Mouse (Mus musculus) ES-Bruce4 (cell line): ENCODE measurements around the gene Gm28079. TPM values are rescaled to one million over a fixed set of nuclear protein-coding genes. Genes with fewer than 3 reads are reported as not detected.
"Not testable (repeated sequence)": the region's sequence is repeated elsewhere in the genome, so short reads cannot be mapped to it uniquely, and the experiment has no call there.

ENCODE experiments used
- H3K27ac ChIP-seq: 2 replicates; pipeline ENCODE4 v1.5.1; 2012; ENCODE audit warnings: low read length, inconsistent platforms; ENCODE audit not compliant: insufficient read depth
- H3K27me3 ChIP-seq: 2 replicates; pipeline ENCODE4 v1.6.1; 2012; ENCODE audit warnings: mild to moderate bottlenecking, low read length, inconsistent platforms; ENCODE audit not compliant: control insufficient read depth, poor library complexity, insufficient read depth, severe bottlenecking
- H3K36me3 ChIP-seq: 2 replicates; pipeline ENCODE4 v1.6.1; 2012; ENCODE audit warnings: inconsistent platforms, mild to moderate bottlenecking, low read length, moderate library complexity; ENCODE audit not compliant: control insufficient read depth, poor library complexity, insufficient read depth, severe bottlenecking
- H3K4me1 ChIP-seq: one replicate; pipeline ENCODE4 v1.8.1; 2011; ENCODE audit warnings: low read length; ENCODE audit not compliant: control insufficient read depth, insufficient read depth
- H3K4me3 ChIP-seq: 2 replicates; pipeline ENCODE4 v1.5.1; 2011; ENCODE audit warnings: low read depth, mild to moderate bottlenecking, low read length
- H3K9ac ChIP-seq: 2 replicates; pipeline ENCODE4 v1.6.1; 2012; ENCODE audit warnings: low read depth, mild to moderate bottlenecking, inconsistent platforms; ENCODE audit not compliant: poor library complexity, severe bottlenecking
- H3K9me3 ChIP-seq: replicated peaks from 2 replicates; pipeline ENCODE4 v1.6.1; 2012; ENCODE audit warnings: mild to moderate bottlenecking, low read length, inconsistent platforms; ENCODE audit not compliant: control insufficient read depth, poor library complexity, insufficient read depth, severe bottlenecking
- polyA plus RNA-seq: library from polyadenylated mRNA; stranded (reverse); fragments of >200 nt; gene quantifications from 2 replicates; pipeline ENCODE4 v1.2.4, GENCODE M21; 2011; ENCODE audit warnings: low read depth; ENCODE audit not compliant: missing spikeins, insufficient read depth, insufficient read length

Gm28079 gene
- polyA plus RNA-seq, result not detected in 2 replicates

GRCm38 (mm10) chrY:70014799-70015198 is at the start of gene Gm28079:
TSS of gene Gm28079 (minus strand) at chrY:70014899.
- H3K36me3 ChIP-seq, H3K9ac ChIP-seq, H3K27me3 ChIP-seq, H3K4me3 ChIP-seq, H3K4me1 ChIP-seq, H3K27ac ChIP-seq, H3K9me3 ChIP-seq: not testable (repeated sequence)
